Mouse (Mus musculus): Measurements from ENCODE around the gene Cd5.
A peak's percentile ranks its signal among the peaks of the same experiment; 100 is the strongest.

DNA sequence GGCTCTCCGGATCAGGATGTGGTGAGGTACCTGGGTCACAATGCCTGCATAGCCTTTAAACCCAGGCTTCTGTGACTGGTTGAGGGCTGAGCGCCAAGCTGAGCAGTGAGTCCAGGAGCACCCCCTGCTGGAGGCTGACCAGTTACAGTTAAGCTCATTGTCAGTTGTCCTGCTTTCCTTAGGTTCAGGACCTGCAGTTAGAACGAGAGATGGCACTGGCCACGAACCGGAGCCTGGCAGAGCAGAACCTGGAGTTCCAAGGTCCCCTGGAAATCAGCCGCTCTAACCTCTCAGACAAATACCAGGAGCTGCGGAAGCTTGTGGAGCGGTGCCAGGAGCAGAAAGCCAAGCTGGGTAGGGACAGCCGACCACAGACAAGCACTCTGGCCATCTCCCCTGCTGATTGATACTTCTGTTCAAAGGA lies 28.7 kb downstream of the Cd5 start:
- TF ChIP-seq CTCF (IDR thresholded peaks at IDR 0.05): peak; percentile 71
- TF ChIP-seq EP300 (IDR thresholded peaks at IDR 0.05; ENCODE audit: insufficient read depth, low read depth, low read length): no peak
- no peak for TF ChIP-seq POLR2A (IDR thresholded peaks at IDR 0.05; ENCODE audit: insufficient read depth, low read depth, low read length)

Data from heart, adult 2 months (tissue).